ENCODE assay signal across 8 mouse cellular contexts in genomic region chr5:75044310-75044904, GRCm38 (mm10). TPM values are rescaled to one million over a fixed set of nuclear protein-coding genes. Genes with fewer than 3 reads are reported as not detected.
A peak's percentile ranks its signal among the peaks of the same experiment; 100 is the strongest.
DNase-seq lines count a peak whose midpoint lies in the region; ATAC-seq lines count a peak whose summit lies in the region.

TSS of gene Chic2 (minus strand) at chr5:75044774.

- peak; percentile 89 for DNase-seq in NIH3T3 (ENCODE audit: low read depth)
- peak; percentile 89 to 92 for DNase-seq in cerebellum, postnatal 14 days
- DNase-seq in frontal cortex, postnatal 25 days (ENCODE audit: low spot score in 2 of 2): peak; percentile 43 to 63
- DNase-seq in hindbrain, embryonic 14.5 days (ENCODE audit: low spot score): peak; percentile 74
- peak; percentile 70 for DNase-seq in left cerebral cortex, adult 11 months (ENCODE audit: low spot score)
- peak; percentile 90 for DNase-seq in lung, postnatal 36 days
- DNase-seq in retina, embryonic 14.5 days (ENCODE audit: low spot score): peak; percentile 86
- DNase-seq in thymus, postnatal 4 days: peak; percentile 91

- H3K36me3 ChIP-seq in hindbrain, embryonic 14.5 days (replicated peaks; ENCODE audit: control insufficient read depth, insufficient read depth): no peaks in the 10 kb centered on the region

- ATAC-seq in hindbrain, embryonic 14.5 days (ENCODE audit: low FRiP score): peak; percentile 94

- WGBS in hindbrain, embryonic 14.5 days: under 1% methylated on average over 50 of the region's 90 CpGs

- peaks cover 20% of the 10 kb centered on the region for H3K4me1 ChIP-seq in hindbrain, embryonic 14.5 days (replicated peaks; ENCODE audit: control insufficient read depth, insufficient read depth, low read length)

- peak within 1 kb of the TSS; percentile 90 for H3K27ac ChIP-seq in hindbrain, embryonic 14.5 days

- H3K9me3 ChIP-seq in hindbrain, embryonic 14.5 days (ENCODE audit: control insufficient read depth, low read length): no peaks in the 10 kb centered on the region

- 0 out of 2 replicates have a peak, but pooled peaks cover 5% of the 10 kb centered on the region for H3K27me3 ChIP-seq in hindbrain, embryonic 14.5 days (ENCODE audit: control insufficient read depth, insufficient read depth, low read length)

- H3K9ac ChIP-seq in hindbrain, embryonic 14.5 days: peak within 1 kb of the TSS; percentile 99

- H3K4me3 ChIP-seq in hindbrain, embryonic 14.5 days (replicated peaks; ENCODE audit: low read length): peak within 1 kb of the TSS; percentile 99

- H3K4me2 ChIP-seq in hindbrain, embryonic 14.5 days (replicated peaks): peak within 1 kb of the TSS; percentile 93

RNA-seq across cellular contexts. Expression of gene Chic2, which starts in this region (rescaled TPM):
- 47.2 and 47.4 TPM in 2 replicates for polyA plus RNA-seq in hindbrain, embryonic 14.5 days (2014; fragmentation: Nextera tagmentation; extraction: Ambion mirVana)

Comparison
In these comparisons a context has a peak if more than half of its experiments do, and no peak if none do; other contexts are left out.
1. Peak in every context shown above with its lines: DNase-seq, ATAC-seq, H3K4me3 ChIP-seq and H3K27ac ChIP-seq.